Mouse (Mus musculus) lung, adult 2 months (tissue): ENCODE results near the gene Tmprss13. TPM values are rescaled to one million over a fixed set of nuclear protein-coding genes. Genes with fewer than 3 reads are reported as not detected.

ENCODE experiments used
- DNase-seq: peaks from one replicate; pipeline ENCODE4 v3.0.0; 2022
- H3K4me1 ChIP-seq: fragments of 200-500 bp; 2 replicates; pipeline ENCODE4 v1.6.1; 2011; ENCODE audit warnings: low read length; ENCODE audit not compliant: control insufficient read depth, insufficient read depth
- H3K4me3 ChIP-seq: fragments of 200-500 bp; replicated peaks from 2 replicates; pipeline ENCODE3; 2011; ENCODE audit warnings: low read depth, mild to moderate bottlenecking, control low read depth, low read length; ENCODE audit errors: extremely low read depth
- CTCF ChIP-seq: fragments of 200-500 bp; IDR thresholded peaks from 2 replicates; pipeline ENCODE4 v1.5.1; 2011; ENCODE audit warnings: mild to moderate bottlenecking, low read length, control low read depth; ENCODE audit not compliant: insufficient read depth
- POLR2A ChIP-seq: fragments of 200-500 bp; IDR thresholded peaks from 2 replicates; pipeline ENCODE4 v1.6.1; 2011; ENCODE audit warnings: low read depth, mild to moderate bottlenecking, control low read depth, low read length, borderline replicate concordance; ENCODE audit errors: extremely low read depth
- WGBS: fragments of 180-500 bp; shearing (Covaris S2); methylation state at CpG from one replicate; pipeline ENCODE4 v1.1.7; 2018; 5-methylcytosine and 5-hydroxymethylcytosine counted together
- polyA plus RNA-seq: library from polyadenylated mRNA; depleted of rRNA; stranded (reverse); fragments of >200 nt; gene quantifications from 2 replicates; pipeline ENCODE4 v1.2.3, GENCODE M21; 2012

The Tmprss13 gene
- polyA plus RNA-seq, 1 experiment = 6.6 TPM

- no peak for TF ChIP-seq CTCF
- no peak for TF ChIP-seq POLR2A
- H3K4me1 ChIP-seq = no peaks in the 10 kb centered on the region
- no peak overlapping the region for H3K4me3 ChIP-seq
- no peak for DNase-seq
- 82% methylated on average over 9 of the region's 9 CpGs for WGBS
Measured at GRCm38 (mm10) chr9:45326390-45326789, 7.5 kb downstream of the Tmprss13 start.

- 81% methylated on average over 4 of the region's 4 CpGs for WGBS
- H3K4me1 ChIP-seq = no peaks in the 10 kb centered on the region
- no peak for DNase-seq
- TF ChIP-seq POLR2A = no peak
- no peak for TF ChIP-seq CTCF
- no peak overlapping the region for H3K4me3 ChIP-seq
Measured at GRCm38 (mm10) chr9:45328263-45328662, 9.4 kb downstream of the Tmprss13 start.

DNA sequence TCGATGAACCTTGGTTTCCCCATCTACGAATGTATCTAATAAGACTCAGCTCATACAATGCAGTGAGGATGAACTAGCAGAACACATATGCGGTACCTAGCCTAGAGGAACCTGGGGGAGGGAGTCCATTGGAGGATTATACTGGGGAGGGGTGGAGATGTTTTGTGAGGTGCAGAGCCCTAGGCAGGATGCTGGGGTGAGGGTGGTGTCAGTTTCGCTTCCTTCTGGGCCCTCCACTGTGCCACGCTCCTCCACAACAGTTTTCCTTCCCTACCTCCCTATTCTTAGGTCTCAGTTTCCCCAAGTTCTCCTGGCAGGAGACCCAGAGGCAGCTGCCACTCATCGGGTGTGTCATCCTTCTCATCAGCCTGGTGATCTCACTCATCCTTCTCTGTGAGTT lies 10.7 kb downstream of the Tmprss13 start:
- H3K4me1 ChIP-seq = no peaks in the 10 kb centered on the region
- TF ChIP-seq CTCF = no peak
- no peak overlapping the region for H3K4me3 ChIP-seq
- DNase-seq = no peak
- WGBS = 85% methylated on average over 6 of the region's 6 CpGs

- TF ChIP-seq CTCF (no peak), POLR2A (no peak)
- Histone ChIP-seq H3K4me1 (no peaks in the 10 kb centered on the region), H3K4me3 (no peak overlapping the region)
- 53% methylated on average over 2 of the region's 2 CpGs for WGBS
- DNase-seq = no peak
Measured at GRCm38 (mm10) chr9:45337406-45337805, 18.5 kb downstream of the Tmprss13 start.

DNA sequence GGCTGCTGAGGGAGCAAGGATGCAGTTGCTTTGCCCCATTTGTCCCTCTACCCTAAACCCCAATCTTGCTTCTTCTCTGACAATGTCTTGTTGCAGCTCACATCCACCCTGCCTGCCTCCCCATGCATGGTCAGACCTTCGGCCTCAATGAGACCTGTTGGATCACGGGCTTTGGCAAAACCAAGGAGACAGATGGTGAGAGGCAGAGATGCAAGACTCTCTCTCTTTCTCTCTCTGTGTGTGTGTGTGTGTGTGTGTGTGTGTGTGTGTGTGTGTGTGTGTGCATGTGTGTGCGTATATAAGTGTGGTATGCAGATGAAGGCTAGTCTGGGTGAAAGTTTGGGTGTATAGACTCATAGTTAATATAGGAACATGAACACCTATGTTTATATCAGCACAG lies 24.2 kb downstream of the Tmprss13 start:
- 93% methylated on average over 3 of the region's 3 CpGs for WGBS
- H3K4me1 ChIP-seq = no peaks in the 10 kb centered on the region
- H3K4me3 ChIP-seq = no peak overlapping the region
- no peak for DNase-seq
- TF ChIP-seq CTCF (no peak), POLR2A (no peak)

- DNase-seq = no peak
- Histone ChIP-seq H3K4me1 (no peaks in the 10 kb centered on the region), H3K4me3 (no peak overlapping the region)
- no peak; the same call in 1 of the 2 replicates for TF ChIP-seq CTCF
- TF ChIP-seq POLR2A = no peak
- WGBS = 66% methylated on average over 2 of the region's 2 CpGs
Measured at GRCm38 (mm10) chr9:45345516-45345915, 26.6 kb downstream of the Tmprss13 start.

GRCm38 (mm10) chr9:45346276-45346675 lies 27.4 kb downstream of the Tmprss13 start:
- WGBS = 66% methylated on average over 6 of the region's 6 CpGs
- H3K4me3 ChIP-seq = no peak overlapping the region
- no peaks in the 10 kb centered on the region for H3K4me1 ChIP-seq
- no peak for DNase-seq
- TF ChIP-seq CTCF (no peak), POLR2A (no peak)

DNA sequence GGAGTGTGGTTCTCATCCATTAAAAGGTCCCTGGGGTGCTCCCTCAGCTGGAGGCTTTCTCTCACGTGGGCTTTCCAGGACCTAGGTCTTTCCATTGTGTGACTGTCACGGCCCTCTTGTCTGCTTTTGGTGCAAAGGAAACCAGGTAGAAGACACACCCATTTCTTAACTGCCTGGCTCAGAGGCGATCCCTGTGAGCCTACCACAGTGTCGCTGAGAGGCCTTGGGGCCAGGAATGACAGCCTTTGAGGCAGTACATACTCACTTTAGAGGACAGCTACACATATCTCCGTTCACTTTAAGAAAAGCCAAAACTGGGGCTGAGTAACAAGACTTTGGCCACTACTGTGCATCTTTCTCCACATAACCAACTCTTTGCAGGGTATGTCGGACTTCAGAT lies 29.7 kb downstream of the Tmprss13 start:
- Histone ChIP-seq H3K4me1 (no peaks in the 10 kb centered on the region), H3K4me3 (no peak overlapping the region)
- no peak for DNase-seq
- no peak for TF ChIP-seq POLR2A
- no peak for TF ChIP-seq CTCF
- WGBS = 77% methylated on average over 6 of the region's 6 CpGs

GRCm38 (mm10) chr9:45349181-45349580 lies 30.3 kb downstream of the Tmprss13 start:
- H3K4me1 ChIP-seq = no peaks in the 10 kb centered on the region
- TF ChIP-seq POLR2A (no peak), CTCF (no peak)
- no peak for DNase-seq
- 48% methylated on average over 4 of the region's 4 CpGs for WGBS
- H3K4me3 ChIP-seq = no peak overlapping the region

GRCm38 (mm10) chr9:45349851-45350250 lies 31.0 kb downstream of the Tmprss13 start:
- no peak for DNase-seq
- 27% methylated on average over 5 of the region's 5 CpGs for WGBS
- Histone ChIP-seq H3K4me1 (no peaks in the 10 kb centered on the region), H3K4me3 (no peak overlapping the region)
- TF ChIP-seq CTCF (no peak), POLR2A (no peak)
